Mouse (Mus musculus) CD4-positive, CD25-positive, alpha-beta regulatory T cell, adult 4 months (primary cell): ENCODE measurements around the gene Tut7. TPM values are rescaled to one million over a fixed set of nuclear protein-coding genes. Genes with fewer than 3 reads are reported as not detected.
"Not testable (repeated sequence)": the region's sequence is repeated elsewhere in the genome, so short reads cannot be mapped to it uniquely, and the experiment has no call there.

Source experiments
- ATAC-seq: one replicate; pipeline ENCODE4 v1.8.0; 2017
- polyA plus RNA-seq, 2 experiments: library from polyadenylated mRNA; unstranded; fragments of 100-300 nt; shearing (Covaris generic); gene quantifications; one replicate each; pipeline ENCODE4 v1.2.1; 2017

The Tut7 gene
- polyA plus RNA-seq, 2 experiments from 2014 or later = 71.4 to 71.8 TPM

GRCm38 (mm10) chr13:59762791-59763190 is 60.2 kb downstream of the Tut7 start:
- ATAC-seq = no peak

- ATAC-seq = no peak
Measured at GRCm38 (mm10) chr13:59756906-59757305, 66.0 kb downstream of the Tut7 start.

- no peak for ATAC-seq
Measured at GRCm38 (mm10) chr13:59750310-59750709, 72.6 kb downstream of the Tut7 start.

GRCm38 (mm10) chr13:59746711-59747110 is 76.2 kb downstream of the Tut7 start, which contains the start of gene 1700014D04Rik:
TSS of gene 1700014D04Rik (minus strand) at chr13:59746752.
- no peak for ATAC-seq

GRCm38 (mm10) chr13:59746164-59746563 is 76.8 kb downstream of the Tut7 start:
- no peak for ATAC-seq

- ATAC-seq = no peak
Measured at GRCm38 (mm10) chr13:59745462-59745861, 77.5 kb downstream of the Tut7 start.

- no peak for ATAC-seq
Measured at GRCm38 (mm10) chr13:59741697-59742096, 81.2 kb downstream of the Tut7 start.

- no peak for ATAC-seq
Measured at GRCm38 (mm10) chr13:59741096-59741495, 81.9 kb downstream of the Tut7 start.

GRCm38 (mm10) chr13:59739397-59739796 is 83.5 kb downstream of the Tut7 start:
- ATAC-seq = no peak

GRCm38 (mm10) chr13:59738455-59738854 is 84.5 kb downstream of the Tut7 start:
- ATAC-seq = no peak

- ATAC-seq = no peak
Measured at GRCm38 (mm10) chr13:59735190-59735589, 87.8 kb downstream of the Tut7 start.

GRCm38 (mm10) chr13:59734347-59734746 is 88.6 kb downstream of the Tut7 start:
- not testable (repeated sequence) for ATAC-seq

- no peak for ATAC-seq
Measured at GRCm38 (mm10) chr13:59733936-59734335, 89.0 kb downstream of the Tut7 start.

- ATAC-seq = no peak
Measured at GRCm38 (mm10) chr13:59731652-59732051, 91.3 kb downstream of the Tut7 start, which contains the start of gene Spata31d1d. TSS of gene Spata31d1d (minus strand) at chr13:59731752.

GRCm38 (mm10) chr13:59728378-59729093 is 94.4 kb downstream of the Tut7 start:
- peak; percentile 96 for ATAC-seq

- ATAC-seq = no peak
Measured at GRCm38 (mm10) chr13:59726139-59726867, 96.6 kb downstream of the Tut7 start.

GRCm38 (mm10) chr13:59722089-59722488 is 100.9 kb downstream of the Tut7 start:
- not testable (repeated sequence) for ATAC-seq

Other genes with a start within 250 kb of the Tut7 start
- 10 to 100 TPM; 18.8 to 22.3 TPM for gene Agtpbp1, start 237.9 kb downstream of the Tut7 start, polyA plus RNA-seq
- gene Naa35, start 237.9 kb downstream of the Tut7 start, polyA plus RNA-seq = 10 to 100 TPM; 85.9 to 96.8 TPM
- gene Golm1, start 147.3 kb downstream of the Tut7 start, polyA plus RNA-seq = 10 to 100 TPM; 38.6 to 45.1 TPM
- not detected for gene 4921517D22Rik, start 129.0 kb downstream of the Tut7 start, polyA plus RNA-seq
- gene Spata31d1a, start 112.8 kb downstream of the Tut7 start, polyA plus RNA-seq = not detected
- gene Spata31d1b, start 110.9 kb downstream of the Tut7 start, polyA plus RNA-seq = not detected
- gene Spata31d1d, start 91.4 kb downstream of the Tut7 start, polyA plus RNA-seq = not detected
- not detected for gene 1700014D04Rik, start 76.4 kb downstream of the Tut7 start, polyA plus RNA-seq
- 10 to 100 TPM; 54.6 to 62.5 TPM for gene Isca1, start 53.3 kb downstream of the Tut7 start, polyA plus RNA-seq
- gene Gm49354, start 40.9 kb downstream of the Tut7 start, polyA plus RNA-seq = not detected